Mouse (Mus musculus): ENCODE results near the gene Ano3. TPM values are rescaled to one million over a fixed set of nuclear protein-coding genes. Genes with fewer than 3 reads are reported as not detected.

The Ano3 gene
- polyA plus RNA-seq, 1 experiment = not detected

DNA sequence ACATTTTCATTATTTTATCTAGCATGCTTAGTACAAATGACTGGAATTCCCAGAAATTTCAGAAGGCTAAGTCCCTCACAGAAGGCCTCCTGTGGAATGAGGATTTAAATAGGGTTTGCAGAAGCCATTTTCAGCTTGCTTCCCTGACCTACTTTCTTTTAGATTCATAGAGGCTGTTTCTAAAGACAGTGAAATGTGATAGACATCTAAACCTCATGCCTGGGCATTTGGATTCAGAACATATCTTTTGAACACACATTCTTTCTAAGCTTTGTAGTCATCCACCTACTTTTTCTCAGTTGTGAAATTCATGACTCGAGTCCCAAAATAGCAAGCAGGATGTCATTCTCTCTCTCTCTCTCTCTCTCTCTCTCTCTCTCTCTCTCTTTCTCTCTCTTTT lies 228.5 kb downstream of the Ano3 start:
- no peaks in the 10 kb centered on the region for H3K4me1 ChIP-seq (ENCODE audit: control insufficient read depth, insufficient read depth, low read length)
- H3K27ac ChIP-seq (ENCODE audit: control insufficient read depth, insufficient read depth, low read depth, low read length, poor library complexity) = no peak overlapping the region
- H3K4me3 ChIP-seq (replicated peaks; ENCODE audit: control insufficient read depth, low read depth, low read length) = no peak overlapping the region
- 74% methylated on average over 1 of the region's 1 CpGs for WGBS
- no peak for TF ChIP-seq CTCF (IDR thresholded peaks at IDR 0.05; ENCODE audit: control insufficient read depth, insufficient read depth, low read length)
- no peak for TF ChIP-seq POLR2A (IDR thresholded peaks at IDR 0.05; ENCODE audit: borderline replicate concordance, control insufficient read depth, low read depth, low read length)

DNA sequence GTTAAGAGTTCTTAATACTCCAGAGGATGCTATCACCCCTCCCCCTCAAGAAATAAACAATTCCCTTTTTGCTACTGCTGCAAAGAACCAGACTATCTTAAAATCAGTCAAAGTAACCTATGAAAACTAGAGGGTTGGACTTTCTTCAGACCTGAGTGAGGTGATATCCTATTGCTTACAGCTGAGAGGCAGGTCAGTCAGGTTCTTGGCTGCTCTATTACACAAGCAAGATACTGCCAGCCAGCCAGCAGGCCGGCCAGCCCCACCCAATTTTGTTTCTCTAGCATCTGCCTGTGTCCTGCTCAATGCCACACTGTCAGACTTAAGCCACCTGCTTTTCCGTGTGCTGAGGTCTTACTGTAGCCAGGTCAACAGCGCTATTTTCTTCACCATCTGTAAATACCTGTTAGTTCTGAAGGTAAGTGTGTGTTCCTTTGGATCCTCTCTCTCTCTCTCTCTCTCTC lies 229.4 kb downstream of the Ano3 start, which contains the start of gene Muc15:
TSS of gene Muc15 (plus strand) at position 51 of the 464 bp plus-strand sequence.
- Histone ChIP-seq H3K4me3 (replicated peaks; ENCODE audit: control insufficient read depth, low read depth, low read length) (no peak within 1 kb of the TSS), H3K4me1 (ENCODE audit: control insufficient read depth, insufficient read depth, low read length) (no peaks in the 10 kb centered on the region), H3K27ac (ENCODE audit: control insufficient read depth, insufficient read depth, low read depth, low read length, poor library complexity) (no peak within 1 kb of the TSS)
- TF ChIP-seq POLR2A (IDR thresholded peaks at IDR 0.05; ENCODE audit: borderline replicate concordance, control insufficient read depth, low read depth, low read length) = no peak
- TF ChIP-seq CTCF (IDR thresholded peaks at IDR 0.05; ENCODE audit: control insufficient read depth, insufficient read depth, low read length) = no peak
- 50% methylated on average over 3 of the region's 3 CpGs for WGBS

DNA sequence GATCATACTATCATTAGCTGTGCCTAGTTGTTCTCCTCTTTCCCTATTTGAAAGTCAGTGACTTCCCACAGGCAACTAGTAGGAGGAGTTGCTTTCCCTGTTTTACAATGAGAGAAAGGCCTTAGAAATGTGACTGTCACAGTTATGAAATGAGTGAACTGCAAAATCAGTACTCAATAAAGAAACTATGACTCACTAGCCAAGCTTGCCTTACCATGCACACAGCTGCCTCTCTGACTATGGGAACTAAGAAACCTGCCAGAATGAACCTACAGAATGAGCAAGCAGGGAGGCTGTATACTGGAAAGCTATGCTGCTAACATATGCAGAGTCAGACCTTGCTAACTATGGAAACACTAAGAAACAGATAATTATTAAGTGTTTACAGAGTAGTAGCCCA lies 231.7 kb downstream of the Ano3 start:
- Histone ChIP-seq H3K4me3 (replicated peaks; ENCODE audit: control insufficient read depth, low read depth, low read length) (no peak overlapping the region), H3K27ac (ENCODE audit: control insufficient read depth, insufficient read depth, low read depth, low read length, poor library complexity) (no peak overlapping the region), H3K4me1 (ENCODE audit: control insufficient read depth, insufficient read depth, low read length) (no peaks in the 10 kb centered on the region)
- no peak for TF ChIP-seq POLR2A (IDR thresholded peaks at IDR 0.05; ENCODE audit: borderline replicate concordance, control insufficient read depth, low read depth, low read length)
- TF ChIP-seq CTCF (IDR thresholded peaks at IDR 0.05; ENCODE audit: control insufficient read depth, insufficient read depth, low read length) = no peak

DNA sequence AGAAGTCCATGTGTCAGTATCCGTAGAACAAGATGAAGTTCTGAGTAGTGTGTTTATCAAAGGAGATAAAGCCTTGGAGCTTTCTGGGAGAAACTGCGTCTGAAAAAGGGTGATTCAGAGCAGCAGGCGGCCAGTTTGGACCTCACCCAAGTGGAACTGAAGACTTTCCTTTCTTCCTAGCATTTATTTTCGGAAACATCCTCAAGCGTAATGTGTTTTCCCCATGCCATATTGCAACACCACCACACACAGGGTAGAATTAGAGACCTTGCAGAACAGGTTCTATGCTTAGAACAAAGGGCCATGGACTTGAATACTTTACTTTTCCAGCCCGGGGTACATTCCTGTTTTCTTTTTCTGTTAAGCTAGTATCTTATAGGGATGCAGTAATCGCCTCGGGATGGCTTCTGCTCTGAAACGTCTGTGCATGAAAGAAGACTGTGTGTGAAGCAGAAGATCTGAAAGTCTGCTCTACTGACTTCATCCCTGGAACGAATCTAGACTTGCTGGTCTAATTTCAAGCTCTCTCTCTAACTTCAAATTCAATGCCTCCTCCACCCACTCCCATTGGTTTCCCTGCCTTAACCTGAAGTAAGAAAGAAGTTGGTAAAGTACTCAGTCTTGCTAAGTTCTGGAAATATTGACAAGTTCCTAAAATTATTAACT lies 240.5 kb downstream of the Ano3 start:
- no peaks in the 10 kb centered on the region for H3K4me1 ChIP-seq (ENCODE audit: control insufficient read depth, insufficient read depth, low read length)
- H3K4me3 ChIP-seq (replicated peaks; ENCODE audit: control insufficient read depth, low read depth, low read length) = no peak overlapping the region
- no peak for TF ChIP-seq POLR2A (IDR thresholded peaks at IDR 0.05; ENCODE audit: borderline replicate concordance, control insufficient read depth, low read depth, low read length)
- TF ChIP-seq CTCF (IDR thresholded peaks at IDR 0.05; ENCODE audit: control insufficient read depth, insufficient read depth, low read length) = no peak
- no peak overlapping the region for H3K27ac ChIP-seq (ENCODE audit: control insufficient read depth, insufficient read depth, low read depth, low read length, poor library complexity)
- 72% methylated on average over 10 of the region's 10 CpGs for WGBS

DNA sequence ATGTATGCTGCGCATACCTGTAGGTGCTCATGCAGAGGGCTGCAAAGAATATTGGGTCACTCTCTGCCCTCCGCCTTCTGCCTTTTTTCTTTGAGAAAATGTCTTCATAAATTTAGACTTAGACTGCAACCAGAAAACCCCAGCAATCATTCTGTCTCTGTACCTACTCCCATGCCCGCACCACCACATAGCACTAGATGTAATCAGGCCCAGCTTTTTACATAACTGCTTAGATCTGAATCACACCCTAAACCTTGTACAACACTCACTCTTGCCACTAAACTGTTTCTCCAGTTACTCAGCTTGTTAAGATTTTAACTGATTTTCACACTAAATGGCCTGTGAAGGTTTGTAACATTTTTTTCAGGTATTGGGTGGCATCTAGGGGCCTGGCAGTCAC lies 241.3 kb downstream of the Ano3 start:
- Histone ChIP-seq H3K4me1 (ENCODE audit: control insufficient read depth, insufficient read depth, low read length) (no peaks in the 10 kb centered on the region), H3K27ac (ENCODE audit: control insufficient read depth, insufficient read depth, low read depth, low read length, poor library complexity) (no peak overlapping the region), H3K4me3 (replicated peaks; ENCODE audit: control insufficient read depth, low read depth, low read length) (no peak overlapping the region)
- TF ChIP-seq CTCF (IDR thresholded peaks at IDR 0.05; ENCODE audit: control insufficient read depth, insufficient read depth, low read length) = no peak
- TF ChIP-seq POLR2A (IDR thresholded peaks at IDR 0.05; ENCODE audit: borderline replicate concordance, control insufficient read depth, low read depth, low read length) = no peak
- 84% methylated on average over 3 of the region's 3 CpGs for WGBS

DNA sequence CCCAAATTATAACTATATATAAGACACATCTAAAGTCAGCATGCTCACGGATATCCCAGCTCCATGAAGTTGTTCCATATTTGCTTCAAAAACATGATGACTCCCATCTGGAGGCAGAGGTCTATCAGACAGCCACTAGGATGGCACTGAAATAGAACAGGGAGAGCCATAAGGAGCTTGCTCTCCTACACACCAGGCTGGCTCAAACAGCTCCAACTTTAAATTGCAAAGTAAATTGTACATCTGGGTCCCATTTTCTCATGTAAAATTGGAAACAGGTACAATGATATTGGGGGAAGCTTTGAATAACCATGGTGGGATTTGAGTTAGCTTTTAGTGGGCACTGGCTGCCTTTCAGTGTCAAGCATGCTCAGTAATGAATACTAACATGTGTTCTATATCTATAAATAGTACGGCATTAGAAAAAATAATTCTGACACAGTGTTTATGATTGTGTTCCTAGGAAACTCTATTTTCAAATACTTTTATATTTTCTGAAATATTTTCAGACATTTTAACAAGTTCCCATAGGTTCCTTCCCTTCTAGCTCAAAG lies 279.6 kb downstream of the Ano3 start:
- Histone ChIP-seq H3K27ac (ENCODE audit: control insufficient read depth, insufficient read depth, low read depth, low read length, poor library complexity) (no peak overlapping the region), H3K4me3 (replicated peaks; ENCODE audit: control insufficient read depth, low read depth, low read length) (no peak overlapping the region), H3K4me1 (ENCODE audit: control insufficient read depth, insufficient read depth, low read length) (no peaks in the 10 kb centered on the region)
- no peak for TF ChIP-seq POLR2A (IDR thresholded peaks at IDR 0.05; ENCODE audit: borderline replicate concordance, control insufficient read depth, low read depth, low read length)
- TF ChIP-seq CTCF (IDR thresholded peaks at IDR 0.05; ENCODE audit: control insufficient read depth, insufficient read depth, low read length) = no peak
- WGBS = 78% methylated on average over 2 of the region's 2 CpGs

DNA sequence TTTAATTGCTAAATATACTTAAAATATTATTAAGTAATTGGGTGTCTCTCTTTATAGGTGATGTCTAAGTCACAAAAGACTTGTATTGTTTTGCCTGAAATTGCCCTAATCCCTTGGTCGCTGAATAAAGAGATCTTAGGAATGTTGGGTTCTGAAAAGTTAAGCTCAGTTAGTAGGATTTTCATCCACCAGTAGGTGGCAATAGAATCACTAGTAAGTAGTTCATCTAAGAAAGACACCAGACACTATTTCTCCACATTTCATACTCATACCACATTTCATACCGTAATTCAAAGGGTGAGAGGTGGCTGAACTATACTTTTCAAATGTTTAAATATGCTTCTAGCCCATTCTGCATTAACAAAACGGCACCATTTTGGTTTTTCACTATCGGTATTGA lies 287.4 kb downstream of the Ano3 start:
- Histone ChIP-seq H3K4me1 (ENCODE audit: control insufficient read depth, insufficient read depth, low read length) (no peaks in the 10 kb centered on the region), H3K27ac (ENCODE audit: control insufficient read depth, insufficient read depth, low read depth, low read length, poor library complexity) (no peak overlapping the region), H3K4me3 (replicated peaks; ENCODE audit: control insufficient read depth, low read depth, low read length) (no peak overlapping the region)
- WGBS = 40% methylated on average over 4 of the region's 4 CpGs
- no peak for TF ChIP-seq POLR2A (IDR thresholded peaks at IDR 0.05; ENCODE audit: borderline replicate concordance, control insufficient read depth, low read depth, low read length)

DNA sequence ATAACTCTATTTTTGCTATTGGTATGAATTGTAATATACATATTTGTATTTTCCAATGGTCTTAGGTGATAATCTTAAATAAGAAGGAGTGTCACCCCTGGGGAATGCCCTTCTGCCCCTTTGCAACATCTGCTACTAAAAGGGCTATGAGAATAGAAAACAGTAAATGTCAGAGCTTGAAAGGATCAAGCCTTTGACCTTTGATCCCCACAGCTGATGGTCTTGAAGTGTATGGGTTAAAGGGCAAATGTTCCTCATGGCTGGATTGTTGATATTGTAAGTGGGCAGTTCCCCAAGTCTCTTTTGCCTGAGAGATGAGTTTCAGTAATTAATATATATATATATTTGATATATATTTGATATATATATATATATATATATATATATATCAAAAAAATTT lies 305.9 kb downstream of the Ano3 start:
- H3K27ac ChIP-seq (ENCODE audit: control insufficient read depth, insufficient read depth, low read depth, low read length, poor library complexity) = no peak overlapping the region
- H3K4me3 ChIP-seq (replicated peaks; ENCODE audit: control insufficient read depth, low read depth, low read length) = no peak overlapping the region
- no peak for TF ChIP-seq CTCF (IDR thresholded peaks at IDR 0.05; ENCODE audit: control insufficient read depth, insufficient read depth, low read length)
- TF ChIP-seq POLR2A (IDR thresholded peaks at IDR 0.05; ENCODE audit: borderline replicate concordance, control insufficient read depth, low read depth, low read length) = no peak
- H3K4me1 ChIP-seq (ENCODE audit: control insufficient read depth, insufficient read depth, low read length) = no peaks in the 10 kb centered on the region

DNA sequence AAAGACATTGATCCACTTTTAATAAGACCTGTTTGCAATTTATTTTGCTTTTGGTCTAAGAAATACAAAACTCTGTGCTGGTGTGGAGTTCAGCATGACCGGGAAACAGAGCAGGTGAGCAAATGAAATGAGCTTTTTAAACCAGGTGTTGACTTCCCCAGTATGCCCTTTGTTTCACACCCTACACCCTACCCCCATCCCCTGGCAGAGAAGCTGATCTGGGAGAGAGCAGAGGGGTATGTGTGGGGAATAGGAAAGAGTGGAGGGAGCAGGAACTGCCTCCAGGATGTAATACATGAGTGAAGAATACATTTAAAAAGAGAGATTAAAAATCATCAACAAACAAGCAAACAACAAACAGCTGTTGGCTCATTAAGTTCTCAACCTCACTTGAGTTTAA lies 306.4 kb downstream of the Ano3 start:
- TF ChIP-seq CTCF (IDR thresholded peaks at IDR 0.05; ENCODE audit: control insufficient read depth, insufficient read depth, low read length) (no peak), POLR2A (IDR thresholded peaks at IDR 0.05; ENCODE audit: borderline replicate concordance, control insufficient read depth, low read depth, low read length) (no peak)
- Histone ChIP-seq H3K27ac (ENCODE audit: control insufficient read depth, insufficient read depth, low read depth, low read length, poor library complexity) (no peak overlapping the region), H3K4me3 (replicated peaks; ENCODE audit: control insufficient read depth, low read depth, low read length) (no peak overlapping the region), H3K4me1 (ENCODE audit: control insufficient read depth, insufficient read depth, low read length) (no peaks in the 10 kb centered on the region)
- WGBS = 67% methylated on average over 1 of the region's 1 CpGs

Other genes with a start within 250 kb of the Ano3 start
- gene Muc15, start 229.6 kb downstream of the Ano3 start, polyA plus RNA-seq (2011; ENCODE audit: insufficient read depth, insufficient read length, low replicate concordance, missing spikeins) = not detected in 2 replicates
- gene Gm13941, start 155.1 kb upstream of the Ano3 start, polyA plus RNA-seq (2011; ENCODE audit: insufficient read depth, insufficient read length, low replicate concordance, missing spikeins) = not detected in 2 replicates
- gene Gm15130, start 202.0 kb upstream of the Ano3 start, polyA plus RNA-seq (2011; ENCODE audit: insufficient read depth, insufficient read length, low replicate concordance, missing spikeins) = not detected in 2 replicates

All from bone marrow, adult 2 months (tissue).